Comparison of ENCODE assay signal across 20 mouse cellular contexts in genomic region chr17:82484609-82485008, GRCm38 (mm10).
"Had no signal": no experiment of that assay in that cellular context is flagged by ENCODE, and none has a peak within 500 bp of the region (broad histone marks: within the 10 kb centered on the region; RNA-seq: fewer than 3 reads in every experiment).

No protein-coding gene starts in this region.

- DNase-seq: kidney, adult 2 months; kidney, postnatal 36 days; layer of hippocampus, postnatal 36 days; liver; lung, adult 18-20 months; lung, postnatal 10 days; lung, postnatal 36 days; midbrain, embryonic 14.5 days; thymus, adult 2 months; thymus, postnatal 14 days; thymus, postnatal 4 days had no signal

- H3K27ac ChIP-seq: kidney, postnatal 0 days; liver, embryonic 12.5 days; liver, embryonic 15.5 days; lung, embryonic 15.5 days; neural tube, embryonic 12.5 days; neural tube, embryonic 15.5 days had no signal

- H3K4me3 ChIP-seq: liver, embryonic 12.5 days; liver, embryonic 15.5 days; lung, embryonic 15.5 days; megakaryocyte, embryonic 14.5 days; neural tube, embryonic 12.5 days; neural tube, embryonic 15.5 days had no signal

- H3K27me3 ChIP-seq: liver, embryonic 12.5 days; liver, embryonic 15.5 days; lung, embryonic 15.5 days; megakaryocyte, embryonic 14.5 days; neural tube, embryonic 12.5 days; neural tube, embryonic 15.5 days had no signal

- ATAC-seq: intestine, postnatal 0 days; liver, embryonic 12.5 days had no signal

- H3K9me3 ChIP-seq: liver, embryonic 12.5 days; liver, embryonic 15.5 days; lung, embryonic 15.5 days; neural tube, embryonic 12.5 days; neural tube, embryonic 15.5 days had no signal

- H3K9ac ChIP-seq: liver, embryonic 12.5 days; liver, embryonic 15.5 days; lung, embryonic 15.5 days; neural tube, embryonic 12.5 days; neural tube, embryonic 15.5 days had no signal

- H3K4me1 ChIP-seq: liver, embryonic 12.5 days; liver, embryonic 15.5 days; lung, embryonic 15.5 days; megakaryocyte, embryonic 14.5 days; neural tube, embryonic 12.5 days; neural tube, embryonic 15.5 days had no signal

- H3K36me3 ChIP-seq: liver, embryonic 12.5 days; liver, embryonic 15.5 days; lung, embryonic 15.5 days; neural tube, embryonic 12.5 days; neural tube, embryonic 15.5 days had no signal

- H3K4me2 ChIP-seq: liver, embryonic 12.5 days; liver, embryonic 15.5 days; lung, embryonic 15.5 days; midbrain, embryonic 11.5 days; neural tube, embryonic 12.5 days; neural tube, embryonic 15.5 days had no signal
